Mouse (Mus musculus) neural tube, embryonic 15.5 days (tissue): ENCODE results near the gene Taar6. TPM values are rescaled to one million over a fixed set of nuclear protein-coding genes. Genes with fewer than 3 reads are reported as not detected.

Source experiments
- polyA plus RNA-seq: library from polyadenylated mRNA; unstranded; fragments of >200 nt; fragmentation: Nextera tagmentation; extraction: Ambion mirVana; gene quantifications from 2 replicates; pipeline ENCODE4 v1.2.1, GENCODE M21; 2015

The Taar6 gene
- polyA plus RNA-seq, 1 experiment from 2014 or later: not detected

Other genes starting within 250 kb of the Taar6 start
- 96.4 and 125 TPM in 2 replicates for gene Rps12, start 198.4 kb downstream of the Taar6 start, polyA plus RNA-seq
- gene Slc18b1, start 188.7 kb downstream of the Taar6 start, polyA plus RNA-seq: 18.1 and 21.1 TPM in 2 replicates
- gene Vnn3, start 134.2 kb downstream of the Taar6 start, polyA plus RNA-seq: not detected in 2 replicates
- gene Vnn1, start 91.0 kb downstream of the Taar6 start, polyA plus RNA-seq: 0.32 and 0.61 TPM in 2 replicates
- not detected in 2 replicates for gene Taar1, start 65.3 kb downstream of the Taar6 start, polyA plus RNA-seq
- not detected in 2 replicates for gene Taar2, start 47.1 kb downstream of the Taar6 start, polyA plus RNA-seq
- not detected in 2 replicates for gene Taar3, start 36.1 kb downstream of the Taar6 start, polyA plus RNA-seq
- not detected in 2 replicates for gene Taar4, start 25.2 kb downstream of the Taar6 start, polyA plus RNA-seq
- gene Taar5, start 14.9 kb downstream of the Taar6 start, polyA plus RNA-seq: 0.18 TPM in 1 of 2 replicates, not detected in the other
- not detected in 2 replicates for gene Taar7a, start 7.8 kb upstream of the Taar6 start, polyA plus RNA-seq
- gene Taar7b, start 14.3 kb upstream of the Taar6 start, polyA plus RNA-seq: not detected in 2 replicates
- not detected in 2 replicates for gene Taar7d, start 41.6 kb upstream of the Taar6 start, polyA plus RNA-seq
- not detected in 2 replicates for gene Taar7e, start 52.0 kb upstream of the Taar6 start, polyA plus RNA-seq
- gene Taar7f, start 63.9 kb upstream of the Taar6 start, polyA plus RNA-seq: not detected in 2 replicates
- gene Taar8a, start 90.9 kb upstream of the Taar6 start, polyA plus RNA-seq: not detected in 2 replicates
- not detected in 2 replicates for gene Taar8b, start 106.6 kb upstream of the Taar6 start, polyA plus RNA-seq
- not detected in 2 replicates for gene Taar8c, start 116.3 kb upstream of the Taar6 start, polyA plus RNA-seq
- gene Taar9, start 123.9 kb upstream of the Taar6 start, polyA plus RNA-seq: not detected in 2 replicates
- gene Stx7, start 163.7 kb upstream of the Taar6 start, polyA plus RNA-seq: 280 and 309 TPM in 2 replicates
- 8.6 and 9.0 TPM in 2 replicates for gene Moxd1, start 237.9 kb upstream of the Taar6 start, polyA plus RNA-seq